Mouse (Mus musculus) lung, embryonic 16.5 days (tissue): Measurements from ENCODE around the gene Pde8b. TPM values are rescaled to one million over a fixed set of nuclear protein-coding genes. Genes with fewer than 3 reads are reported as not detected.
A peak's percentile ranks its signal among the peaks of the same experiment; 100 is the strongest.

Experiments
- ATAC-seq: fragments of 200-750 bp; cut with Nextera tagmentation; 2 replicates; pipeline ENCODE4 v1.8.0; 2017; ENCODE audit warnings: low read depth, mild to moderate bottlenecking, moderate library complexity
- H3K27ac ChIP-seq: fragments of 300-500 bp; sonication (generic); 2 replicates; pipeline ENCODE4 v1.5.1; 2014; ENCODE audit warnings: mild to moderate bottlenecking, control low read depth, low read length
- H3K27me3 ChIP-seq: fragments of 300-500 bp; sonication (generic); 2 replicates; pipeline ENCODE4 v1.6.1; 2014; ENCODE audit warnings: low read depth, low read length, mixed read lengths; ENCODE audit not compliant: control insufficient read depth, insufficient read depth
- H3K36me3 ChIP-seq: fragments of 300-500 bp; sonication (generic); 2 replicates; pipeline ENCODE4 v1.6.1; 2014; ENCODE audit warnings: low read length; ENCODE audit not compliant: control insufficient read depth, insufficient read depth
- H3K4me1 ChIP-seq: fragments of 300-500 bp; sonication (generic); replicated peaks from 2 replicates; pipeline ENCODE4 v1.6.1; 2014; ENCODE audit warnings: low read length, mixed read lengths; ENCODE audit not compliant: control insufficient read depth, insufficient read depth
- H3K4me2 ChIP-seq: fragments of 300-500 bp; sonication (generic); 2 replicates; pipeline ENCODE4 v1.6.1; 2014; ENCODE audit warnings: low read depth, low read length, control low read depth
- H3K4me3 ChIP-seq: fragments of 300-500 bp; sonication (generic); 2 replicates; pipeline ENCODE4 v1.5.1; 2014; ENCODE audit warnings: mild to moderate bottlenecking, low read length, control low read depth
- H3K9ac ChIP-seq: fragments of 300-500 bp; sonication (generic); 2 replicates; pipeline ENCODE4 v1.6.1; 2014; ENCODE audit warnings: low read length, control low read depth
- H3K9me3 ChIP-seq: fragments of 300-500 bp; sonication (generic); 2 replicates; pipeline ENCODE4 v1.6.1; 2016; ENCODE audit warnings: low read length; ENCODE audit not compliant: control insufficient read depth
- WGBS: fragments of 180-500 bp; shearing (Covaris S2); extraction: QIAGEN DNeasy Blood & Tissue Kit; methylation state at CpG from one replicate; pipeline ENCODE4 v1.1.7; 2014; 5-methylcytosine and 5-hydroxymethylcytosine counted together
- polyA plus RNA-seq: library from polyadenylated mRNA; unstranded; fragments of >200 nt; fragmentation: Nextera tagmentation; extraction: Ambion mirVana; gene quantifications from 2 replicates; pipeline ENCODE4 v1.2.1, GENCODE M21; 2015

Pde8b gene
- polyA plus RNA-seq, result 8.0 and 9.4 TPM in 2 replicates

DNA sequence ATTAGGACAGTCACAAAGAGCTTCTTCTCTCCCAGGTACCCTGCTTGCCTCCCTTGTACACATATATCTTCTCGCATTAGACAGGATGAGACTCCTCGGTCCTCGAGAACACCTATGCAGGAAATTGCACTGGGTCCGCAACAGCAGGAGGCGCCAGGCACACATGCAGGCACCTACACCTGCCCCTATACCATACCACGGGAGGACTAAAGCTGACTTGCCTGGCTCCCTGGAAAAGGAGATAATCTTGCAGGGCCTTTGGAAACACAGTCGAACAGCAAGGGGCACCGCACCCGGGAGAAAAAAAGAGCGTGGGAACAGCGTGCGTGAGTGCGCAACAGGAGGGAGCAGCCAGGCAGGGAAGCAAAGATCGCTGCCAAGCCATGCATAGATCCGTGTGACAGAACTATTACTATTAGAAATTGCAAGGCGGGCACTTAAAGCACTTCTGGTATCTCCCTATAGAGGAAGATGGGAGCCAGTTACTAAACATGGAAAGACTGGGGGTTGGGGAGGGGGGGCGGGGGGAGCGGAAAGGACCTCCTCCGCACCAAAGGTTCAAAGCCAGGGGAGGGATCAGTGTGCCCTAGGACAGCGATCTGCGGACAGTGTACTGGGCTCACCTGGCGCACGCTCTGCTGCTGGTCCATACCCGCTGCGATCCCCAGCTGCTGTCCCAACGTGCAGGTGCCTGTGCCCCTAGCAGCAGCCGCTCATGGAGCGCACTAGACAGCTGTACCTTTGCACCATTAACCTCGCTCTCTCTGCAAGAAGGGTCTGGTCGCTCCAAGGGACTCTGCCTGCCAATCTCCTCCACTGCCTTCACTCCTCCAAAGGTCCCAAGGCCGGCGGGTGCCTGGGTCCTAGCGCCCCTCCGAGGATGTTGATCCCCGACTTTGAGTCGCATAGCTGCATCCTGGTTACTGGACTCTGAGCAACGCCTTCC, at the start of gene Pde8b:
Pde8b (minus strand) TSS at position 826 of the 946 bp plus-strand sequence.
- 0 out of 2 replicates have a peak, but pooled peaks cover 2% of the 10 kb centered on the region for H3K4me1 ChIP-seq
- peak within 1 kb of the TSS; percentile 41 for H3K4me3 ChIP-seq
- H3K4me2 ChIP-seq, result peak within 1 kb of the TSS; percentile 46
- ATAC-seq, result peak; percentile 69
- WGBS, result 3% methylated on average over 37 of the region's 37 CpGs
- H3K9ac ChIP-seq, result 0 out of 2 replicates have a peak within 1 kb of the TSS, but pooled peaks have one; percentile 17
- no peaks in the 10 kb centered on the region for H3K36me3 ChIP-seq
- peaks cover 17% of the 10 kb centered on the region for H3K27me3 ChIP-seq
- no peaks in the 10 kb centered on the region for H3K9me3 ChIP-seq
- no peak within 1 kb of the TSS for H3K27ac ChIP-seq

DNA sequence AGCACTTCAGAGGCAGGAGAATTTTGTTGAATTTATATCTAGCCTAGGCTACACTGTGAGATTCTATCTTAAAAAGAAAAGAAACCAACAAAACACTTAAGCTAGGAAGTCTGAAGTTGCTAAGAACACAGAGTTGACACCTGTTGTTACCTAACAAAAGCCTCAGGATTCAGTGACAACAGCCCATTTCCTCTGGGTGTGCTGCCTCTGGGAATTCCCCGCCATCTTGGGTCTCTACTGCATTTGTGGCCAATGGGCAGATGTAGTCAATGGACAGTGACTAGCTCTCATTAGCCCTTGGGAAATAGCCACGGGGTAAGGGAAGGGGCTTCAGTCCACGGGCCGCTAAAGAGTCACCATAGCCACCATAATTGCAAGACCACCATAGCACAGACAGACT, 41.8 kb upstream of the Pde8b start:
- Histone ChIP-seq H3K4me1 (no peaks in the 10 kb centered on the region), H3K4me2 (no peak overlapping the region), H3K9ac (no peak overlapping the region), H3K27me3 (no peaks in the 10 kb centered on the region), H3K4me3 (no peak overlapping the region), H3K36me3 (no peaks in the 10 kb centered on the region), H3K9me3 (no peaks in the 10 kb centered on the region), H3K27ac (no peak overlapping the region)
- ATAC-seq, result no peak
- WGBS, result 89% methylated on average over 4 of the region's 4 CpGs

DNA sequence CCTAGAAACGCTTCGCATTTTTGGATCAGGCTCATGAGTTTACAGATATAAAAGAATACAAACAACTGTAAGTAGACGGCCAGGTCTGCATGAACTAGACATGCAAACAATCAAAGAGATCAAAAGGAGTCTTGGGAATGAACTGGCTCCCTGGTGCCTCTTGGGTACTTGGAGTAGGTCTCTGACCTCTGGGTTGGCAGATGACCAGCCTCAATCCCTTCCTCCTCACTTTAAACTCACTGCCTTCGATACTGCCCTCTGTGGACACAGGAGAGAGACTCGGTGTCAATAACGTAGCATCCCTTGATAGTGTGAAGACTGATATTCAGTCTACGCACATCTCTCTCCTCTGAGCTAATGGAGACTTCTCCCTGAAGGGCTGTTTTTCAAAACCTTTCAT, 37.9 kb upstream of the Pde8b start:
- no peak overlapping the region for H3K4me2 ChIP-seq
- H3K9me3 ChIP-seq, result no peaks in the 10 kb centered on the region
- no peaks in the 10 kb centered on the region for H3K27me3 ChIP-seq
- no peak overlapping the region for H3K9ac ChIP-seq
- H3K27ac ChIP-seq, result no peak overlapping the region
- no peak for ATAC-seq
- H3K4me3 ChIP-seq, result no peak overlapping the region
- WGBS, result 51% methylated on average over 7 of the region's 7 CpGs
- no peaks in the 10 kb centered on the region for H3K36me3 ChIP-seq
- H3K4me1 ChIP-seq, result no peaks in the 10 kb centered on the region

DNA sequence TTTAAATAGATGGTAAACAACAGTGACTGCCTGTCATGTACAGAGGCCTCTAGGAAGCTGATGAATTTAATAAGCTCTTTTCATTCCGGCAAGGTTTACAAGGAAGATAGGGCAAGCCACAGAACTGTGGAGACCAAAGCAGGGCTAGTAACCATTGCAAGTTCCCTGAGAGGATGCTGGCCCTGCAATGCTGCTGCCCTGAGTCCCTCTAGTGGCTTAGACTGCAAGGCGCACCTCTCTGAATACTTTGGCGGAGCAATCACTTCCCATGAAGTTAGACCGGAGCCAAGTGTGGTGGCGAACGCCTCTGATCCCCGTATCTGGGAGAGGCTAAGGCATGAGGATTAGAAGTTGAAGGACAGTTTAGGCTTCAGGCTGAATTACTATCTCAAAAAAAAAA, 36.9 kb upstream of the Pde8b start:
- Histone ChIP-seq H3K27me3 (no peaks in the 10 kb centered on the region), H3K36me3 (no peaks in the 10 kb centered on the region), H3K4me1 (no peaks in the 10 kb centered on the region), H3K4me2 (no peak overlapping the region), H3K9ac (no peak overlapping the region), H3K27ac (no peak overlapping the region), H3K4me3 (no peak overlapping the region), H3K9me3 (no peaks in the 10 kb centered on the region)
- 5% methylated on average over 7 of the region's 7 CpGs for WGBS
- ATAC-seq, result peak; percentile 79

DNA sequence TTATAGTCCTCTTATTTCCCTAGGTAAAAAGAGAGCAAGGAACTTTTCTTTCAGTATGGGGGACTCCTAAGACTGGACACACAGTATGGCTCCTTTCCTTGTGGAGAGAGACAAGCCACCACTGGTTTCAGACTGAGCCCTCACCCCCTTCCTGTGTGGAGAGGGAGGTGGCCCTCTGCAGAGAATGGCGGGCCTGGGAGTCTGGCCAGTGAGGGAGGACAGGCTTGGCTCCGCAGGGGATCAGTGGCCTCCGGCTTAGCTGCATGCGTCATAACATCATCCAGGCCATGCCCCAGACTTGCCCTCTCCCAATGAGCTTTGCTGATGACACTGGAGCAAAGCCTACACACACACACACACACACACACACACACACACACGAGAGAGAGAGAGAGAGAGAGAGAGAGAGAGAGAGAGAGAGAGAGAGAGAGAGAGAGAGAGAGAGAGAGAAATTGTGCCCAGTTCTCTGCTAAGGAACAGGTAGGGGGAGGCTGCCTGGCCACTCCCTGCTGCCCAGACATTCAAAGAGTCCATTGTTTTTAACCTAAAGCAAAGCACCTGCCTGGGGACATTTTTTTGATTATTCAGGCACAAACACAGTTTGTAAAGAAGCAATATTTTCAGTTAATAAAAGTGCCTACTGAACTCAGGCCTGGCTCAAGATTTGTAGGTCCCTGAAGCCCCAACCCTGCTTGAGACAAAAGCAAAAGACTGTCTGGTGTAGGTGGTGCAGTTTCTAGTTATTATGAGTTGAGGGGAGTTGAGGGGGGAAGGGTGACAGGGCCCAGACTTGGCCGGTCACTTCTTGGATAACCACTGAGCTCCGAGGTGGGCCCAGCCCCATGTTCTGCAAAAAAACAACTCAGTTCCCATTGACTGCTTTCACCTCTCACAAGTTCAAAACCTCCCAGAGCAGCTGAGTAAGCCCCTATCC, 31.9 kb upstream of the Pde8b start:
- Histone ChIP-seq H3K36me3 (no peaks in the 10 kb centered on the region), H3K9me3 (no peaks in the 10 kb centered on the region), H3K27me3 (no peaks in the 10 kb centered on the region), H3K9ac (no peak overlapping the region), H3K4me1 (no peaks in the 10 kb centered on the region), H3K4me2 (no peak overlapping the region), H3K27ac (0 out of 2 replicates have a peak overlapping the region, but pooled peaks have one; percentile 12), H3K4me3 (no peak overlapping the region)
- WGBS, result 29% methylated on average over 6 of the region's 7 CpGs
- ATAC-seq, result peak; percentile 66

DNA sequence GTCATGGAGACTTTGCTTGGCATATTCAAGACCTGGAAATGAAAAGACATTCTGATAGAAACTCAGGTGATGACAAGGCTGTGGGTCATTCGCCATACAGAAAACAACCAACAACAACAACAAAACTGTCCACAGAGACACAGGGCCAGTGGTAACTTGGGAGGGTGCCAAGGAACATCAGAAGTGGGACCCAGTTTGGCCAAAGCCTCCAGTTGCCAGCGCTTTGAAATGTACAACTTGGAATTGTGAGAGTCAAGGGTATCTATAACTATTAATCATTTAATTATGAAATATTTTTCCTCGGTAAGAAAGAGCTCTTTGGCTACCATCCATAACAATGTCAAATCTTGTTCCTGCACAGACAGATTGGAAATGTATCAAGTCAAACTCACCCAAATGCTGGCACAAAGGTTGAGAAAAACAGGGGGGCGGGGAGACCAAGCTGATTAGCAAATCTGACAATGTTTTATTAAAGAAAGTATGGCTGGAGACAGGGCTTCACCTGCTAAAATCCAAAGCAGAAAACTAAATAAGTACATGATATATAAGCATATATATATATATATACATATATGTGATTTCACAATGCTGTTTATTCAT, 28.4 kb upstream of the Pde8b start:
- Histone ChIP-seq H3K9ac (no peak overlapping the region), H3K4me3 (no peak overlapping the region), H3K4me2 (no peak overlapping the region), H3K27me3 (no peaks in the 10 kb centered on the region), H3K9me3 (no peaks in the 10 kb centered on the region), H3K4me1 (0 out of 2 replicates have a peak, but pooled peaks cover 6% of the 10 kb centered on the region), H3K27ac (no peak overlapping the region), H3K36me3 (no peaks in the 10 kb centered on the region)
- no peak for ATAC-seq
- WGBS, result 74% methylated on average over 4 of the region's 4 CpGs

DNA sequence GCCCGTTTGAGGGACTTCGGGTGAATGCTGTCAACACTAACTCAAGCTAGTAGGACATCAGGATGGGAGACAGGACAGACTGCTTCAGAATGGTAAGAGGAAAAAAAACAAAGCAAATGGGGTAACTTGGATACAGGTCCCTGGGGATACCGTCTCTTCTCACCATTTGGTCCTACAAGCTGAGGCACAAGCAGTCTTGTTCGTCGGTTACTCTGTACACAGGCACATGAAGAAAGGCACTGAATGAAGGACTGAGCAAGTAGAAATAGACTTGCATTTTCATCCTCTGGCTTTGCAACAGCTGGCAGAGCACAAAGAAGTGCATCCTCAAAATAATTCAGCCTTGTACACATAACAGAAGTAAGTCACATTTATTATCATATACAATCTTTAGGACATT, 14.6 kb upstream of the Pde8b start:
- no peak for ATAC-seq
- WGBS, result 75% methylated on average over 5 of the region's 5 CpGs
- Histone ChIP-seq H3K9me3 (no peaks in the 10 kb centered on the region), H3K4me3 (no peak overlapping the region), H3K4me2 (no peak overlapping the region), H3K9ac (no peak overlapping the region), H3K4me1 (no peaks in the 10 kb centered on the region), H3K36me3 (no peaks in the 10 kb centered on the region), H3K27me3 (no peaks in the 10 kb centered on the region), H3K27ac (no peak overlapping the region)

DNA sequence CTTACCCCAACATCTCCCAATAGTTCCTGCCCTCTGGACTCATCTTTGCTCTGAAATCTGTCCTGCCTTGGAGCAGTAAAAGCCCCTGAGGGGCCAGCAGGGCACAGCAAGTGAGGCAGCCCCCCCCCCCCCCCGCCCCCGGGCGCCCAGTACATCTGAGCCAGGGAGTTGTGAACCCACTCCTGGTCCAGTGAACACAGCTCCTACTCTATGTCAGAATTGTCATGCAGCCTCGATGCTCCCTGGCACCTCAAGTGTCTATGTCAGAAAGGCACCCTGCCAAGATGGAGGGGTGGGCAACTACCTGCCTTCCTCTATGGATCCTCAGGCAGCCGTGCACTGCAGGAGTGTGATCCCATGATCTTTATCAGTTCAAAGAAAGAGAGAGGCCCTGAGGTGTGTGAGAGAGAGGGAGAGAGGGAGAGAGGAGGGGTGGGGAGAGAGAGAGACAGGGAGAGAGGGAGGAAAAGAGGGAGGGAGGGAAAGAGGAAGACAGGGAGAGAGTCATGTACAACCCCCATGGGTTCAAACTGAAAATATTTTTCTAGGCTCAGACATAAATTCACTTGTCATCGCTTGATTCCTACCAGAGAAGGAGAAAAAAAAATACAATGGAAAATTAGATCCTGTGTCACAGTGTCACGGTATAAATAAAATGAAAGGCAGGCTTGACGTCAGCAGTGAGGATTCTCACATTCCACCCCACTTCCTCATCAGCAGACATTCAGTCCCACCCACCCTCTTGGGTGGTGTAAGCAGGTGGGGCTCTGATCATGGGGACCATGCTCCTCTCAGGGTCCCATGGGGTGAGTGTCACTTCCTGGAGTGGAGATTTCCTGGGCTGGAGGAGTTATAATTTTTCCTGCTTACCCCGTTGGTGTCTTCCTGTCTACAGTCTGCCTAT, 11.0 kb upstream of the Pde8b start:
- no peak overlapping the region for H3K4me2 ChIP-seq
- no peak overlapping the region for H3K9ac ChIP-seq
- no peak overlapping the region for H3K27ac ChIP-seq
- H3K27me3 ChIP-seq, result no peaks in the 10 kb centered on the region
- H3K36me3 ChIP-seq, result no peaks in the 10 kb centered on the region
- no peaks in the 10 kb centered on the region for H3K9me3 ChIP-seq
- 46% methylated on average over 9 of the region's 9 CpGs for WGBS
- no peak overlapping the region for H3K4me3 ChIP-seq
- no peaks in the 10 kb centered on the region for H3K4me1 ChIP-seq
- ATAC-seq, result 0 out of 2 replicates have a peak, but pooled peaks have one; percentile 23
